Mouse (Mus musculus) adrenal gland, postnatal 14 days (tissue): ENCODE data around the gene Rbm7. TPM values are rescaled to one million over a fixed set of nuclear protein-coding genes. Genes with fewer than 3 reads are reported as not detected.

Experiments
- microRNA-seq, 2 experiments: library from miRNA; unstranded; fragments of <30 nt; microRNA quantifications; one replicate each; pipeline ENCODE4 v1.2.0; 2021
- total RNA-seq: library from RNA; stranded (reverse); gene quantifications from 2 replicates; pipeline ENCODE4 v1.2.3, GENCODE M21; 2021

Rbm7 gene
- total RNA-seq, 1 experiment from 2014 or later = 63.2 TPM

Small RNAs within 50 kb of the gene (microRNA-seq; reads per million reads assigned to microRNA genes)
- gene Gm23653 = 0 reads per million in 2 experiments

Other genes starting within 250 kb of the Rbm7 start
- 4.9 and 8.0 TPM in 2 replicates for gene Nxpe2, start 141.8 kb downstream of the Rbm7 start, total RNA-seq
- 92.9 and 94.2 TPM in 2 replicates for gene Rexo2, start 14.7 kb downstream of the Rbm7 start, total RNA-seq
- 42.8 and 47.2 TPM in 2 replicates for gene Gm5617, start 143 bp upstream of the Rbm7 start, total RNA-seq
- gene Nnmt, start 109.9 kb upstream of the Rbm7 start, total RNA-seq = 14.4 and 20.7 TPM in 2 replicates